Mouse (Mus musculus) liver, postnatal 0 days (tissue): ENCODE measurements at regions not wholly inside any gene's neighbourhood (a gene's known extent, or its start where the extent isn't known, plus 50 kb on each side); places are given as distances from the start of the nearest gene placed in this dataset.

Source experiments
- ATAC-seq: fragments of 200-750 bp; cut with Nextera tagmentation; 2 replicates; pipeline ENCODE4 v1.8.0; 2017; ENCODE audit warnings: mild to moderate bottlenecking, moderate library complexity
- DNase-seq: peaks from one replicate; pipeline ENCODE4 v3.0.0-alpha.2; 2016
- H3K27ac ChIP-seq: fragments of 300-500 bp; sonication (generic); 2 replicates; pipeline ENCODE4 v1.5.1; 2014; ENCODE audit warnings: antibody characterized with exemption, moderate library complexity, mild to moderate bottlenecking, low read depth
- H3K27me3 ChIP-seq: fragments of 300-500 bp; sonication (generic); 2 replicates; pipeline ENCODE4 v1.6.1; 2014; ENCODE audit warnings: low read length, control low read depth, mixed read lengths; ENCODE audit not compliant: insufficient read depth
- H3K36me3 ChIP-seq: fragments of 300-500 bp; sonication (generic); replicated peaks from 2 replicates; pipeline ENCODE4 v1.6.1; 2014; ENCODE audit warnings: mild to moderate bottlenecking, control low read depth, low read length, moderate library complexity, mixed read lengths; ENCODE audit not compliant: insufficient read depth
- H3K4me1 ChIP-seq: fragments of 300-500 bp; sonication (generic); 2 replicates; pipeline ENCODE4 v1.6.1; 2014; ENCODE audit warnings: antibody characterized with exemption, mild to moderate bottlenecking, control low read depth; ENCODE audit not compliant: insufficient read depth
- H3K4me2 ChIP-seq: fragments of 300-500 bp; sonication (generic); 2 replicates; pipeline ENCODE4 v1.6.1; 2014; ENCODE audit warnings: low read depth, mild to moderate bottlenecking, low read length, moderate library complexity, mixed read lengths
- H3K4me3 ChIP-seq: fragments of 300-500 bp; sonication (generic); 2 replicates; pipeline ENCODE4 v1.5.1; 2014; ENCODE audit warnings: low read depth, low read length
- H3K9ac ChIP-seq: fragments of 300-500 bp; sonication (generic); replicated peaks from 2 replicates; pipeline ENCODE4 v1.6.1; 2014; ENCODE audit warnings: mild to moderate bottlenecking, moderate library complexity
- H3K9me3 ChIP-seq: fragments of 300-500 bp; sonication (generic); 2 replicates; pipeline ENCODE4 v1.6.1; 2016; ENCODE audit warnings: mild to moderate bottlenecking, control low read depth, low read length, mixed read lengths
- CTCF ChIP-seq: sonication (generic); IDR thresholded peaks from 2 replicates; pipeline ENCODE4 v1.5.1; 2016; ENCODE audit warnings: antibody characterized with exemption, low read depth
- EP300 ChIP-seq: IDR thresholded peaks from 2 replicates; pipeline ENCODE4 v1.6.1; 2016; ENCODE audit warnings: antibody characterized with exemption, low read depth, mild to moderate bottlenecking
- WGBS: fragments of 180-500 bp; shearing (Covaris S2); extraction: QIAGEN DNeasy Blood & Tissue Kit; methylation state at CpG from one replicate; pipeline ENCODE4 v1.1.7; 2014; ENCODE audit not compliant: insufficient replicate concordance; 5-methylcytosine and 5-hydroxymethylcytosine counted together

DNA sequence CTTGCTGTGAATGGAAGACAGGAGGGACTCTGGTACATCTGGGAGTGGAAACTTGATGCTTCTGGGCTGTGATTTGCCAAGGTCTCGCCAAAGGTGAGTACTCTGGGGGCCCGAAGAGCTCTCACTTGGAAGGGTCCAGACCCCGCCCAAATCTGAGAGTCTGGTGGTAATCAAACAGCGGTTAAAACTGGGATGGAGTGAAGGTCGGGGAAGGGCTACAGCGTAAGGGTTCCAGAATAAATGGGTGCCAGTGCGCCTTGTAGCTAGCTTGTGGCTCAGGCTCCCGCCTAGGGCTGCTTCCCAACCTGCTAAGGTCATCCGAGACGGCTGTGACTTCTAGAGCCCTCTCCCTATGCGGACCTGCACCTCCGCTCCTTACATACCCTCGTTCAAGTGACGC is 217.7 kb downstream of the Mef2c start:
- ATAC-seq: no peak
- WGBS: 4% methylated on average over 14 of the region's 14 CpGs
- TF ChIP-seq CTCF (no peak), EP300 (no peak)
- Histone ChIP-seq H3K9ac (no peak overlapping the region), H3K36me3 (no peaks in the 10 kb centered on the region), H3K27ac (no peak overlapping the region), H3K9me3 (no peaks in the 10 kb centered on the region), H3K4me3 (no peak overlapping the region), H3K4me2 (no peak overlapping the region), H3K4me1 (no peaks in the 10 kb centered on the region), H3K27me3 (peaks cover 97% of the 10 kb centered on the region)
- DNase-seq: no peak

DNA sequence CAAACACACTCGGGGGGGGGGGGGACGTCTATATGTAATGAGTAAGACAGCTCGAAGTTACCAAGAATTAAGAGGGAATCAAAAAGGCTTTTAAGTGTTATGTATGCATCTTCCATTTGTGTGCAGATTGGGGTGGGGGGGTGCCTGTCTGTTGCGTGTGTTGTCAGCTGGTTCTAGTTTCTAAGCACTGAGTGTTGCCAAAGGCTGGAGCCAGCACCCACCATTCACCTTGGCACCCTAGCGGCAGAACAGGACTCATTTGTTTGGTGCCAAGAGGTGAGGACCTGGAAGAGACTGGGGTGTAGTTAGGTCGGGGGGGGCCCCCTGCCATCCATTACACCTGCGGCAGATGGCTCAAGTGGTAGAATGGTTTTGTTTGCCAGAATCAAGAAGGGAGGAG is 218.4 kb downstream of the Mef2c start:
- peaks cover 2% of the 10 kb centered on the region; the same call in 1 of the 2 replicates for H3K4me1 ChIP-seq
- H3K27ac ChIP-seq: no peak overlapping the region
- DNase-seq (no peak), ATAC-seq (no peak)
- H3K4me3 ChIP-seq: no peak overlapping the region
- no peaks in the 10 kb centered on the region for H3K9me3 ChIP-seq
- H3K9ac ChIP-seq: no peak overlapping the region
- no peak for TF ChIP-seq EP300
- no peak for TF ChIP-seq CTCF
- 4% methylated on average over 7 of the region's 7 CpGs for WGBS
- peaks cover 97% of the 10 kb centered on the region for H3K27me3 ChIP-seq
- no peak overlapping the region for H3K4me2 ChIP-seq
- H3K36me3 ChIP-seq: no peaks in the 10 kb centered on the region

DNA sequence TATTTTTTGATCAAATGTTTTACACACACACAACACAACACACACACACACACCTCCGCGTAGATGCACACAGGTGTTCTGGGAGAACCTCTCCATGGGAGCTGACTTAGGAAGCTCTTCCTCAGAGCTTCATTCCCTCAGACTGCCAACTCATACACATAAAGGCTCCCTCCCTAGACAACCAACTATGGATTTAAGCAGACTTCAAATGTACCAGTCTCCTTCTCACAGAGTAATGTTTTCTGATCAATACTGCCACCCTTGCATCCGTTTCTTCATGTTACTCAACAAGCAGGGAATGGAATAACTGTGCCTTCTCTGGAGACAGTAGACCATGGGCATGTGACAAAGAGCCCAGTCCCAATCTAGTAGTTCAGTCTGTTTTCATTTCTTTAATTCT is 219.0 kb downstream of the Mef2c start:
- Histone ChIP-seq H3K4me1 (peaks cover 2% of the 10 kb centered on the region; the same call in 1 of the 2 replicates), H3K4me3 (no peak overlapping the region), H3K9me3 (no peaks in the 10 kb centered on the region), H3K27ac (no peak overlapping the region), H3K4me2 (no peak overlapping the region), H3K36me3 (no peaks in the 10 kb centered on the region), H3K27me3 (peaks cover 98% of the 10 kb centered on the region), H3K9ac (no peak overlapping the region)
- no peak for DNase-seq
- 3% methylated on average over 3 of the region's 3 CpGs for WGBS
- TF ChIP-seq EP300 (no peak), CTCF (no peak)
- ATAC-seq: no peak

DNA sequence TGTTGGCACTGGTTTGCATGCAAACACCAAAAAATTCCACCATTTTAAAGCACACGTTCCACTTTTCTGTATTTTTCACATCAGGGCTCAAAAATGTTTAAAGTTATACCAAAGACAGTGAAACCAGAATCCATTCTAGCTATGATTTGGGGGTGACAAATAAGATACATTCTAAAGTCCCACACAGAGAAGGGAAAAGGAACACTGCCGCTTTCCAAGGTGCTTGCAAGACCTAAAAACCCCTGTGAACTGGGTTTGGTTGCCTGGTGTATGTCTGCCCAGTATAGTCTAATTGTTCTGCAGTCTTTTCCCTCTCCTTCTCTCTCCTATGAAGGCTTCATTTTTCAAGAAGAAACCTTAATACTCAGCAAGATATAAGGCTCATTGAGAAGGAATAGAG is 219.6 kb downstream of the Mef2c start:
- 20% methylated on average over 2 of the region's 2 CpGs for WGBS
- Histone ChIP-seq H3K27ac (no peak overlapping the region), H3K4me1 (peaks cover 2% of the 10 kb centered on the region; the same call in 1 of the 2 replicates), H3K36me3 (no peaks in the 10 kb centered on the region), H3K27me3 (peaks cover 98% of the 10 kb centered on the region), H3K9me3 (no peaks in the 10 kb centered on the region), H3K4me2 (no peak overlapping the region), H3K4me3 (no peak overlapping the region), H3K9ac (no peak overlapping the region)
- no peak for TF ChIP-seq CTCF
- no peak for TF ChIP-seq EP300
- DNase-seq (no peak), ATAC-seq (no peak)

DNA sequence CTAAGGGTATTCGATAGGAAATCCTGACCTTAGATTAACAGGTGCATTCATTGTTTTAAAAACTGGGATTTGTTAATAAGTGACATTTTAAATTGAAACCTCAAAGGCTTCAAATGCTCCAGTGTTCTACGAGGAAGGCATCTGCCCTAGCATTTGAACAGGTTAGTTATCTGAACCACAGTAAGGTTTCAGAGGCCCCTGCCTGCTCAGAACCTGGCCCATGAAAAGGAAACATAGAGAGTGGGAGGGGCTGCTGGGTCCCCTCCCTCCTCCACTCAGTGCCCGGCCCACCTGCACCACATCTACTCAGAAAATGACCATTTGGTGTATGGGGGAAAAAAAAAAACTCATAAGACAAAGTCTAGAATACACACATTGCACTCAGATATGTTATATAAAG is 220.4 kb downstream of the Mef2c start:
- Histone ChIP-seq H3K4me1 (peaks cover 2% of the 10 kb centered on the region; the same call in 1 of the 2 replicates), H3K27me3 (peaks cover 97% of the 10 kb centered on the region), H3K27ac (no peak overlapping the region), H3K9me3 (no peaks in the 10 kb centered on the region), H3K4me3 (no peak overlapping the region), H3K4me2 (no peak overlapping the region), H3K36me3 (no peaks in the 10 kb centered on the region), H3K9ac (no peak overlapping the region)
- no peak for TF ChIP-seq EP300
- no peak for TF ChIP-seq CTCF
- ATAC-seq (no peak), DNase-seq (no peak)
- WGBS: 18% methylated on average over 3 of the region's 3 CpGs

DNA sequence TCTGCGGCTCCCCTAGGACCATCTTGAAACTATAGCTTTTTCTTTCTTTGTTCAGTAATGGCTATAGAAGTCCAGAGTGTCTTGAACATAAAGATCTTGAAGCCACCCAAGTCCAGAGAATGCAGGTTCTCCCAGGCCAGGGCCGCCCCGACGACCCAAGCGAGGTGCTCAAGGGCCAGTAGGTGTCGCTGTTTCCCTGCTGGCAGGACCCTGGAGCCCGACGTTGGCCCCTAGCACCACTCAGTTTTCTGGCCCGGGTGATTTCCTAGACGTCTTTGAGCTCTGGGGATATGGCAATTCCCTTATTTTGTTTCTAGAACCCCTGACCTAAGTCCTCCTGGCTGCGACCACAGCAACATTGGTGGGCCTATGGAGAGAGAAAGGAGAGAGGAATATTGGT is 221.2 kb downstream of the Mef2c start:
- Histone ChIP-seq H3K9me3 (no peaks in the 10 kb centered on the region), H3K27me3 (peaks cover 96% of the 10 kb centered on the region), H3K36me3 (no peaks in the 10 kb centered on the region), H3K4me2 (no peak overlapping the region), H3K9ac (no peak overlapping the region), H3K4me1 (peaks cover 6% of the 10 kb centered on the region; the same call in 1 of the 2 replicates), H3K27ac (no peak overlapping the region), H3K4me3 (no peak overlapping the region)
- WGBS: under 1% methylated on average over 11 of the region's 11 CpGs
- TF ChIP-seq EP300: no peak
- TF ChIP-seq CTCF: peak; percentile 78
- ATAC-seq: peak; percentile 35; the same call in 1 of the 2 replicates
- DNase-seq: peak; percentile 65

DNA sequence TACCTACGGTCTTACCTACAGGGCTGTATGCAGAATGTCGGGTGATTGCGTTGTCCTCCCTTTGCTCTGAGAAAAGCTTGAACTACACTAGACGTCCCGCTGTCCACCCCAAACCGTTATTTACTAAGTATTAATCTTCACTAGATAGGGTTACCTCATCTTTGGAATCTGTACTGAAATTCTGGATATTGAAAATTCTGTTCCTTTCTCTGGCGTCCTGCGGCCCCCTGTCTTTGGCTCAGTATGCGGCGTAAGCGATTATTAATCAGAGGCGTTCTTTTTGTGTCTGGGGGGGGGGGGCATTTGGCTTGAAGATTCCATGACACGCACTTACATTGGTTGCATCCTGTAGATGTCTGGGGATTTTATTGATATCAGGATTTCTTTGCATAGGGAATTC is 222.0 kb downstream of the Mef2c start:
- peaks cover 97% of the 10 kb centered on the region for H3K27me3 ChIP-seq
- H3K27ac ChIP-seq: no peak overlapping the region
- H3K9me3 ChIP-seq: no peaks in the 10 kb centered on the region
- no peak for DNase-seq
- no peak overlapping the region for H3K4me2 ChIP-seq
- no peak overlapping the region for H3K4me3 ChIP-seq
- no peak for ATAC-seq
- WGBS: 4% methylated on average over 13 of the region's 13 CpGs
- H3K4me1 ChIP-seq: peaks cover 10% of the 10 kb centered on the region; the same call in 1 of the 2 replicates
- H3K36me3 ChIP-seq: no peaks in the 10 kb centered on the region
- TF ChIP-seq EP300: no peak
- TF ChIP-seq CTCF: no peak
- H3K9ac ChIP-seq: no peak overlapping the region
